Mouse (Mus musculus) liver, embryonic 15.5 days (tissue): ENCODE results near the gene Spsb1. TPM values are rescaled to one million over a fixed set of nuclear protein-coding genes. Genes with fewer than 3 reads are reported as not detected.

Experiments
- ATAC-seq: fragments of 200-750 bp; cut with Nextera tagmentation; 2 replicates; pipeline ENCODE4 v1.8.0; 2017; ENCODE audit warnings: moderate number of reproducible peaks, mild to moderate bottlenecking, moderate library complexity; ENCODE audit not compliant: insufficient read depth
- H3K27ac ChIP-seq: fragments of 300-500 bp; sonication (generic); replicated peaks from 2 replicates; pipeline ENCODE4 v1.5.1; 2015; ENCODE audit warnings: mild to moderate bottlenecking, inconsistent platforms
- H3K27me3 ChIP-seq: fragments of 300-500 bp; sonication (generic); 2 replicates; pipeline ENCODE4 v1.6.1; 2015; ENCODE audit warnings: mild to moderate bottlenecking, inconsistent platforms
- H3K36me3 ChIP-seq: fragments of 300-500 bp; sonication (generic); replicated peaks from 2 replicates; pipeline ENCODE4 v1.6.1; 2015; ENCODE audit warnings: moderate library complexity, mild to moderate bottlenecking, inconsistent platforms
- H3K4me1 ChIP-seq: fragments of 300-500 bp; sonication (generic); replicated peaks from 2 replicates; pipeline ENCODE4 v1.6.1; 2015; ENCODE audit warnings: inconsistent platforms
- H3K4me2 ChIP-seq: fragments of 300-500 bp; sonication (generic); 2 replicates; pipeline ENCODE4 v1.6.1; 2015; ENCODE audit warnings: moderate library complexity, mild to moderate bottlenecking, inconsistent platforms
- H3K4me3 ChIP-seq: fragments of 300-500 bp; sonication (generic); replicated peaks from 2 replicates; pipeline ENCODE4 v1.5.1; 2015; ENCODE audit warnings: mild to moderate bottlenecking, inconsistent platforms
- H3K9ac ChIP-seq: fragments of 300-500 bp; sonication (generic); 2 replicates; pipeline ENCODE4 v1.6.1; 2015; ENCODE audit warnings: moderate library complexity, mild to moderate bottlenecking, inconsistent platforms
- H3K9me3 ChIP-seq: fragments of 300-500 bp; sonication (generic); replicated peaks from 2 replicates; pipeline ENCODE4 v1.6.1; 2016; ENCODE audit warnings: inconsistent platforms
- WGBS: fragments of 180-500 bp; shearing (Covaris S2); methylation state at CpG from one replicate; pipeline ENCODE4 v1.1.7; 2015; ENCODE audit warnings: mixed read lengths; ENCODE audit not compliant: insufficient replicate concordance; 5-methylcytosine and 5-hydroxymethylcytosine counted together
- polyA plus RNA-seq: library from polyadenylated mRNA; unstranded; fragments of >200 nt; fragmentation: Nextera tagmentation; extraction: Ambion mirVana; gene quantifications from 2 replicates; pipeline ENCODE4 v1.2.1, GENCODE M21; 2015

Spsb1 gene
- polyA plus RNA-seq, 1 experiment from 2014 or later, result 0.61 TPM

- Histone ChIP-seq H3K27me3 (peaks cover 87% of the 10 kb centered on the region), H3K9me3 (no peaks in the 10 kb centered on the region), H3K9ac (no peak overlapping the region), H3K4me2 (no peak overlapping the region), H3K27ac (no peak overlapping the region), H3K4me1 (peaks cover 20% of the 10 kb centered on the region), H3K36me3 (no peaks in the 10 kb centered on the region), H3K4me3 (no peak overlapping the region)
- WGBS, result 65% methylated on average over 13 of the region's 13 CpGs
- ATAC-seq, result no peak
Observed at GRCm38 (mm10) chr4:149951201-149951600, 3.6 kb downstream of the Spsb1 start.

GRCm38 (mm10) chr4:149949691-149950090, 5.2 kb downstream of the Spsb1 start:
- Histone ChIP-seq H3K9me3 (no peaks in the 10 kb centered on the region), H3K27me3 (peaks cover 86% of the 10 kb centered on the region), H3K4me1 (peaks cover 10% of the 10 kb centered on the region), H3K27ac (no peak overlapping the region), H3K36me3 (no peaks in the 10 kb centered on the region), H3K9ac (no peak overlapping the region), H3K4me2 (no peak overlapping the region), H3K4me3 (no peak overlapping the region)
- no peak for ATAC-seq
- 66% methylated on average over 13 of the region's 13 CpGs for WGBS

- Histone ChIP-seq H3K27me3 (peaks cover 81% of the 10 kb centered on the region), H3K4me1 (no peaks in the 10 kb centered on the region), H3K9me3 (no peaks in the 10 kb centered on the region), H3K27ac (no peak overlapping the region), H3K4me2 (no peak overlapping the region), H3K9ac (no peak overlapping the region), H3K36me3 (no peaks in the 10 kb centered on the region), H3K4me3 (no peak overlapping the region)
- no peak for ATAC-seq
- WGBS, result 64% methylated on average over 5 of the region's 5 CpGs
Observed at GRCm38 (mm10) chr4:149948119-149948518, 6.7 kb downstream of the Spsb1 start.

GRCm38 (mm10) chr4:149947396-149947795, 7.4 kb downstream of the Spsb1 start:
- Histone ChIP-seq H3K4me2 (no peak overlapping the region), H3K4me1 (no peaks in the 10 kb centered on the region), H3K4me3 (no peak overlapping the region), H3K9me3 (no peaks in the 10 kb centered on the region), H3K27ac (no peak overlapping the region), H3K27me3 (peaks cover 75% of the 10 kb centered on the region), H3K9ac (no peak overlapping the region), H3K36me3 (no peaks in the 10 kb centered on the region)
- 46% methylated on average over 5 of the region's 5 CpGs for WGBS
- no peak for ATAC-seq

DNA sequence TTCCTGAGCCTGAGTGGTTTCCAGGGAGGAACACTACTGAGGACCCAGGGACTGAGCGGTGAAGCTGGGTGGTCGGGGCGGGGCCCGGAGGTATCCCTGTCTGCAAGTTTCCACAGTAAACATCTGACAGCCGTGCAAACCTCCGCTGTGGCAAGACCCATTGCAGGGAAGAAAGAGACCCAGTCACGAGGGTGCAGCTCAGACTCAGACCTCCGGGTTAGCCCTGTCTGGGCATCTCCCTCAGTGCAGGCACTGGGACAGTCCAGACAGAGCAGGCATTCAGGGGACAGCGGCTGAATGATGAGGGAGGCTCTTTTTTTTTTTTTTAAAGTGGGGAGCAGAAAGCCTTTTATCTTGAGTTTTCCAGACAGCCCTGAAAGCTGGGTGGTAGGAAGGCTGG, 9.6 kb downstream of the Spsb1 start:
- no peak for ATAC-seq
- H3K4me3 ChIP-seq, result no peak overlapping the region
- no peak overlapping the region for H3K9ac ChIP-seq
- H3K27ac ChIP-seq, result no peak overlapping the region
- 57% methylated on average over 9 of the region's 9 CpGs for WGBS
- no peaks in the 10 kb centered on the region for H3K36me3 ChIP-seq
- H3K9me3 ChIP-seq, result no peaks in the 10 kb centered on the region
- no peak overlapping the region for H3K4me2 ChIP-seq
- H3K4me1 ChIP-seq, result no peaks in the 10 kb centered on the region
- peaks cover 67% of the 10 kb centered on the region for H3K27me3 ChIP-seq

- H3K9ac ChIP-seq, result no peak overlapping the region
Observed at GRCm38 (mm10) chr4:149944214-149944613, 10.6 kb downstream of the Spsb1 start.

GRCm38 (mm10) chr4:149942831-149943741, 11.8 kb downstream of the Spsb1 start:
- no peak for ATAC-seq
- no peaks in the 10 kb centered on the region for H3K36me3 ChIP-seq
- H3K4me2 ChIP-seq, result no peak overlapping the region
- no peak overlapping the region for H3K27ac ChIP-seq
- H3K27me3 ChIP-seq, result peaks cover 60% of the 10 kb centered on the region
- no peaks in the 10 kb centered on the region for H3K4me1 ChIP-seq
- no peak overlapping the region for H3K4me3 ChIP-seq
- WGBS, result 46% methylated on average over 10 of the region's 10 CpGs
- H3K9ac ChIP-seq, result no peak overlapping the region
- no peaks in the 10 kb centered on the region for H3K9me3 ChIP-seq

More at GRCm38 (mm10) chr4:149944214-149944613, 10.6 kb downstream of the Spsb1 start:
- 40% methylated on average over 12 of the region's 12 CpGs for WGBS
- Histone ChIP-seq H3K36me3 (no peaks in the 10 kb centered on the region), H3K27ac (no peak overlapping the region), H3K9me3 (no peaks in the 10 kb centered on the region), H3K27me3 (peaks cover 68% of the 10 kb centered on the region), H3K4me1 (no peaks in the 10 kb centered on the region), H3K4me2 (no peak overlapping the region), H3K4me3 (no peak overlapping the region)
- ATAC-seq, result no peak

DNA sequence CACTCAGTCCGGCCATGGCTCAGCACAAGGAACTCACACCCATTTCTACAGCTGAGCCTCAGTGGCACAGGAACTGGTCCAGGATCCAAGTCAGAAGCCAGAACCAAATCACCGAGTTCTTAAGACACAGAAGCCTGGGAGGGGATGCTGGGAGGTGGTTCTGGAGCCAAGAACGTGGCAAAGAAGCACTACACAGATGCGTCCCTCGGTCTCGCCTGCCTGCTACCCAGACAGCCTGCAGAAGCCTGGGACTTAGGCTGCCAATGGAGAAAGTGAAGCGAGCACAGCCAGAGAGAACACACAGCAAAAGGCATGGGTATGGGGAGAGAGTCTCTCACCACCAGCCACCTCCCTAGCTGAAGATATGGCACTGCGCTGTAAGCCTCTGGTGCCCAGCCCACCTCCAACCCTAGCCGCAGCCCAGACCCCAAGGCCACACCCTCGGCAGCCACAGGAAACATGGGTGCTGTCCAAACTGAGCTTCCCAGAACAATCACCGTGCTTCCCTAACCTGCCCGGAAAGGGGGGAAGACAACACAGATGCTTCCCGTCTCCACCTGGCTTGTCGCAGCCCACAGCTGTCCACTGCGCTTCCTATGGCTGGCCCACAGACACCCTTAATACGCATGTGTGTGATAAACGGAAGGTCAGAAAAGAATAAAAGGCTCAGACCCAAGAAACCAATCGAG, 13.6 kb downstream of the Spsb1 start:
- no peaks in the 10 kb centered on the region for H3K36me3 ChIP-seq
- H3K9ac ChIP-seq, result no peak overlapping the region
- peaks cover 50% of the 10 kb centered on the region for H3K27me3 ChIP-seq

DNA sequence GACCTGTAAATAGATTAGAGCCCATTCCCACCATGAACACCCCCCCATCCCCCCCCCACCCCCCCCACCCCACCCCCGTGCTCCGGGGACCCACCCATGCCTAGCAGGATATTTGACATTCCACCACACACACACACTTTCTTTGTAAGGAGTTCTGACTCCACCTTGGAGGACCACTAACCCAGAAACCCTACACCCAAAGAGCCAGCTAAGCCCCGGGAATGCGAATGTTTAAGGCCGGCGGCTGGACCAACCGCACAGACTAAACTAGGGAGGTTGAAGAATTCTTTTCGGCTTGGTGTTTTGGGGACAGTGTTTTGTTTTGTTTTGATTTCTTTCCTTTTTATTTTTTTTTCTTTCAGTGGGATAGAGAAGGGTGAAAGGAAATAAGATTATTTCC, 16.1 kb downstream of the Spsb1 start:
- no peak for ATAC-seq
- Histone ChIP-seq H3K36me3 (no peaks in the 10 kb centered on the region), H3K9me3 (no peaks in the 10 kb centered on the region), H3K4me3 (no peak overlapping the region), H3K4me2 (no peak overlapping the region), H3K27me3 (peaks cover 44% of the 10 kb centered on the region), H3K9ac (no peak overlapping the region), H3K27ac (no peak overlapping the region), H3K4me1 (no peaks in the 10 kb centered on the region)
- 64% methylated on average over 8 of the region's 8 CpGs for WGBS

More for the DNA sequence above, 13.6 kb downstream of the Spsb1 start:
- 49% methylated on average over 18 of the region's 18 CpGs for WGBS
- H3K4me1 ChIP-seq, result no peaks in the 10 kb centered on the region
- H3K9me3 ChIP-seq, result no peaks in the 10 kb centered on the region
- ATAC-seq, result no peak
- no peak overlapping the region for H3K27ac ChIP-seq
- no peak overlapping the region for H3K4me2 ChIP-seq
- no peak overlapping the region for H3K4me3 ChIP-seq

DNA sequence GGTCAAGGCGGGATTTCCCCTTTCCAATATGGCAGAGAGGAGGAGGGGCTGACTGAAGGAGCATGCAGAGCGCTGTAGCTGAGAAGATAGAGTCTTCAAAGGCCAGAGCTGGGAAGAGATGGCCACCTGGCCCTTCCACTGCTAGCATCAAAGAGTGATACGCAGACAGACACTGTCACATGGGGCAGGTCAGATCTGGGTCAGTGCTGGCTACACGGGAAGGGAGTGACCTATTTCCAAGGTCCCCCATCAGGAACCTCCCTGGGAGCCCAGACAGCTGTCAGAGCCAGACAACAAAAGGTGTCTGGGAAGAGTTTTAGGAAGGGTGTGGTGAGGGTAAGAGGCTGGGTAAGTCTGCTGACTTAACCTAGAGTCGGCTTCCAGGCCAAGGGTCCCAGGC, 17.9 kb downstream of the Spsb1 start:
- no peak overlapping the region for H3K4me2 ChIP-seq
- no peaks in the 10 kb centered on the region for H3K36me3 ChIP-seq
- H3K9ac ChIP-seq, result no peak overlapping the region
- WGBS, result 49% methylated on average over 5 of the region's 5 CpGs
- no peaks in the 10 kb centered on the region for H3K4me1 ChIP-seq
- H3K9me3 ChIP-seq, result no peaks in the 10 kb centered on the region
- H3K27ac ChIP-seq, result no peak overlapping the region
- H3K4me3 ChIP-seq, result no peak overlapping the region
- no peak for ATAC-seq
- peaks cover 33% of the 10 kb centered on the region for H3K27me3 ChIP-seq

- Histone ChIP-seq H3K9me3 (no peaks in the 10 kb centered on the region), H3K4me1 (no peaks in the 10 kb centered on the region), H3K4me3 (no peak overlapping the region), H3K36me3 (no peaks in the 10 kb centered on the region), H3K27ac (no peak overlapping the region), H3K27me3 (peaks cover 28% of the 10 kb centered on the region; the same call in 1 of the 2 replicates), H3K4me2 (no peak overlapping the region), H3K9ac (no peak overlapping the region)
- WGBS, result 74% methylated on average over 6 of the region's 6 CpGs
- ATAC-seq, result no peak
Observed at GRCm38 (mm10) chr4:149935470-149935869, 19.4 kb downstream of the Spsb1 start.
